Mouse (Mus musculus): ENCODE data around the gene Olfr1311. TPM values are rescaled to one million over a fixed set of nuclear protein-coding genes. Genes with fewer than 3 reads are reported as not detected.
"Not testable (repeated sequence)": the region's sequence is repeated elsewhere in the genome, so short reads cannot be mapped to it uniquely, and the experiment has no call there.

Gene Olfr1311
- not detected in 2 replicates for polyA plus RNA-seq (2015; fragmentation: Nextera tagmentation; extraction: Ambion mirVana)

GRCm38 (mm10) chr2:112024312-112024711 lies at the start of gene Olfr1311:
TSS of gene Olfr1311 (minus strand) at chr2:112024412.
- Histone ChIP-seq H3K9me3 (ENCODE audit: low read length) (no peaks in the 10 kb centered on the region), H3K27ac (ENCODE audit: low read depth) (no peak within 1 kb of the TSS), H3K4me2 (ENCODE audit: low read depth, low read length) (no peak within 1 kb of the TSS), H3K27me3 (ENCODE audit: insufficient read depth, low read length) (no peaks in the 10 kb centered on the region), H3K36me3 (replicated peaks; ENCODE audit: insufficient read depth, low read length) (no peaks in the 10 kb centered on the region), H3K4me3 (ENCODE audit: low read depth, low read length) (no peak within 1 kb of the TSS), H3K4me1 (ENCODE audit: insufficient read depth) (no peaks in the 10 kb centered on the region), H3K9ac (replicated peaks) (no peak within 1 kb of the TSS)
- no peak for DNase-seq
- WGBS (ENCODE audit: insufficient replicate concordance), result 74% methylated on average over 2 of the region's 2 CpGs
- TF ChIP-seq CTCF (IDR thresholded peaks at IDR 0.05; ENCODE audit: low read depth) (no peak), EP300 (IDR thresholded peaks at IDR 0.05; ENCODE audit: low read depth) (no peak)
- no peak for ATAC-seq

- no peaks in the 10 kb centered on the region for H3K4me1 ChIP-seq (ENCODE audit: insufficient read depth)
- no peaks in the 10 kb centered on the region for H3K9me3 ChIP-seq (ENCODE audit: low read length)
- no peaks in the 10 kb centered on the region for H3K27me3 ChIP-seq (ENCODE audit: insufficient read depth, low read length)
- H3K4me3 ChIP-seq (ENCODE audit: low read depth, low read length), result no peak within 1 kb of the TSS
- no peak for DNase-seq
- WGBS (ENCODE audit: insufficient replicate concordance), result 16% methylated on average over 1 of the region's 1 CpGs
- ATAC-seq, result no peak
- H3K9ac ChIP-seq (replicated peaks), result no peak within 1 kb of the TSS
- H3K4me2 ChIP-seq (ENCODE audit: low read depth, low read length), result no peak within 1 kb of the TSS
- no peak for TF ChIP-seq CTCF (IDR thresholded peaks at IDR 0.05; ENCODE audit: low read depth)
- no peak within 1 kb of the TSS for H3K27ac ChIP-seq (ENCODE audit: low read depth)
- no peaks in the 10 kb centered on the region for H3K36me3 ChIP-seq (replicated peaks; ENCODE audit: insufficient read depth, low read length)
These were observed 25.9 kb upstream of the Olfr1311 start, which contains the start of gene Olfr1312 for GRCm38 (mm10) chr2:112050138-112050537. TSS of gene Olfr1312 (minus strand) at chr2:112050238.

- not testable (repeated sequence) for H3K4me2 ChIP-seq (ENCODE audit: low read depth, low read length); H3K9ac ChIP-seq (replicated peaks); DNase-seq; H3K27me3 ChIP-seq (ENCODE audit: insufficient read depth, low read length); H3K9me3 ChIP-seq (ENCODE audit: low read length); ATAC-seq; H3K4me1 ChIP-seq (ENCODE audit: insufficient read depth); H3K4me3 ChIP-seq (ENCODE audit: low read depth, low read length); H3K27ac ChIP-seq (ENCODE audit: low read depth); H3K36me3 ChIP-seq (replicated peaks; ENCODE audit: insufficient read depth, low read length)
- 45% methylated on average over 6 of the region's 6 CpGs for WGBS (ENCODE audit: insufficient replicate concordance)
These were observed 2.8 kb upstream of the Olfr1311 start for GRCm38 (mm10) chr2:112026971-112027370.

DNA sequence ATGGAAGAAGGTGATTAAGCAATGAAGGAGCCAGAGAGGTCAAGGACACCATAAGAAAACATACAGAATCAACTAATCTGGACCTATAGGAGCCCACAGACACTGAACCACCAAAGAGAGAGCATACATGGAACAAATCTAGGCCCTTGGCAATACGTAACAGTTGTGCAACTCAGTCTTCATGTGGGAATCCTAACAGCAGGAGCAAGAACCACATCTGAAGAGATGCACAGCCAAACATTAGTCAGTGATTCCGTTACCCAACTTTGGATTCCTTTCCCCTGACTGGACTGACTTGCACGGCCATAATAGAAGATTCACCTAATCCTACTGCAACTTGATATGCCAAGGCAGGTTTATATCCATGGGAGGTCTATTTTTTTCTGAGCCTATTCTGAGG lies 9.3 kb downstream of the Olfr1311 start:
- Histone ChIP-seq H3K4me3 (ENCODE audit: low read depth, low read length) (no peak overlapping the region), H3K27ac (ENCODE audit: low read depth) (no peak overlapping the region), H3K27me3 (ENCODE audit: insufficient read depth, low read length) (no peaks in the 10 kb centered on the region), H3K9me3 (ENCODE audit: low read length) (no peaks in the 10 kb centered on the region), H3K9ac (replicated peaks) (no peak overlapping the region), H3K36me3 (replicated peaks; ENCODE audit: insufficient read depth, low read length) (no peaks in the 10 kb centered on the region), H3K4me2 (ENCODE audit: low read depth, low read length) (no peak overlapping the region), H3K4me1 (ENCODE audit: insufficient read depth) (no peaks in the 10 kb centered on the region)
- DNase-seq (no peak), ATAC-seq (no peak)
- TF ChIP-seq CTCF (IDR thresholded peaks at IDR 0.05; ENCODE audit: low read depth), result no peak
- no peak for TF ChIP-seq EP300 (IDR thresholded peaks at IDR 0.05; ENCODE audit: low read depth)
- 64% methylated on average over 3 of the region's 3 CpGs for WGBS (ENCODE audit: insufficient replicate concordance)

DNA sequence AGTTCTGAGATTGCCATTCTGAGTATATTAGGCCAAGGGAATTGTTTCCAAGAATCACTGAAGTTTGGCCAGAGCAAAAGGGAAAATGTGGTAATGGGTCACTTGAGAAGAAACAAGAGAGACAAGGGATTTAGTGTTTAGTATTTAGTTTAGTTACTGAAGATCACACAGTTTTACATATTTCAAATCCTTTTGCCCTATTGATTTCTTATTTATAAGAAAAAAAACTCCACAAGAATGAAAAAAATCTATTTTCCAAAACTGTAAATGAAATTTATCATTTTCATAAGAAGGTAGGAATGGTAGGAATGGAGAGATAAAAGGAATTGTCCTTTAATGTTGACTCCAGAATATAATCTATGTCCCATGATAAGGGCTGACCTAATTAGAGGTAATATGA lies 11.6 kb downstream of the Olfr1311 start, which contains the start of gene Olfr1310:
TSS of gene Olfr1310 (minus strand) at position 101 of the 400 bp plus-strand sequence.
- TF ChIP-seq EP300 (IDR thresholded peaks at IDR 0.05; ENCODE audit: low read depth) (no peak), CTCF (IDR thresholded peaks at IDR 0.05; ENCODE audit: low read depth) (no peak)
- ATAC-seq (no peak), DNase-seq (no peak)
- H3K9me3 ChIP-seq (ENCODE audit: low read length), result no peaks in the 10 kb centered on the region
- no peak within 1 kb of the TSS for H3K27ac ChIP-seq (ENCODE audit: low read depth)
- H3K9ac ChIP-seq (replicated peaks), result no peak within 1 kb of the TSS
- no peaks in the 10 kb centered on the region for H3K4me1 ChIP-seq (ENCODE audit: insufficient read depth)
- H3K27me3 ChIP-seq (ENCODE audit: insufficient read depth, low read length), result no peaks in the 10 kb centered on the region
- H3K4me2 ChIP-seq (ENCODE audit: low read depth, low read length), result no peak within 1 kb of the TSS
- H3K36me3 ChIP-seq (replicated peaks; ENCODE audit: insufficient read depth, low read length), result no peaks in the 10 kb centered on the region
- H3K4me3 ChIP-seq (ENCODE audit: low read depth, low read length), result no peak within 1 kb of the TSS

DNA sequence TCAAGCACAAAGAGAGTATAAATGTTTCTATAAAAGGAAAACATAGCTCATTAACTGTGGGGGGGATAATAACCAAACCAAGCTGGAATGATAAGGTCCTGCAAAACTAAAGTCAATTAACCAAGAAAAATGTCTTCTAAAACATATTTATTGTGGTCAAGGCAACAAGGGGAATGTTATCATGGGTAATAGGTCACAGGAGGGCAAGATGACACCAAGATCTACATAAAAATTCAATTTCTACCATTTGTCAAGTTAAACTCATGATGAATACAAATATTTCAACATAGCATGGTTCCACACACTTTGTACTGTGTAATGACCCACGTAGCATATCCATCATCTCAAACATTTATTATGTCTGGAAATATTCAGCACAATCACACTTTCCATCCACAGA lies 34.0 kb downstream of the Olfr1311 start, which contains the start of gene Olfr1309:
TSS of gene Olfr1309 (minus strand) at position 101 of the 400 bp plus-strand sequence.
- 44% methylated on average over 1 of the region's 1 CpGs for WGBS (ENCODE audit: insufficient replicate concordance)

More for the DNA sequence above, 34.0 kb downstream of the Olfr1311 start, which contains the start of gene Olfr1309:
- Histone ChIP-seq H3K4me2 (ENCODE audit: low read depth, low read length) (no peak within 1 kb of the TSS), H3K9ac (replicated peaks) (no peak within 1 kb of the TSS), H3K36me3 (replicated peaks; ENCODE audit: insufficient read depth, low read length) (no peaks in the 10 kb centered on the region), H3K9me3 (ENCODE audit: low read length) (peaks cover 3% of the 10 kb centered on the region; the same call in 1 of the 2 replicates), H3K27ac (ENCODE audit: low read depth) (no peak within 1 kb of the TSS), H3K4me1 (ENCODE audit: insufficient read depth) (no peaks in the 10 kb centered on the region), H3K27me3 (ENCODE audit: insufficient read depth, low read length) (no peaks in the 10 kb centered on the region), H3K4me3 (ENCODE audit: low read depth, low read length) (no peak within 1 kb of the TSS)
- DNase-seq, result no peak
- no peak for ATAC-seq
- TF ChIP-seq CTCF (IDR thresholded peaks at IDR 0.05; ENCODE audit: low read depth) (no peak), EP300 (IDR thresholded peaks at IDR 0.05; ENCODE audit: low read depth) (no peak)

Other genes starting within 250 kb of the Olfr1311 start
- not detected in 2 replicates for gene Olfr1302, start 247.0 kb downstream of the Olfr1311 start, polyA plus RNA-seq (2015; fragmentation: Nextera tagmentation; extraction: Ambion mirVana)
- gene Olfr1303, start 204.1 kb downstream of the Olfr1311 start, polyA plus RNA-seq (2015; fragmentation: Nextera tagmentation; extraction: Ambion mirVana), result not detected in 2 replicates
- gene Olfr1305, start 147.3 kb downstream of the Olfr1311 start, polyA plus RNA-seq (2015; fragmentation: Nextera tagmentation; extraction: Ambion mirVana), result not detected in 2 replicates
- gene Olfr1306, start 108.1 kb downstream of the Olfr1311 start, polyA plus RNA-seq (2015; fragmentation: Nextera tagmentation; extraction: Ambion mirVana), result not detected in 2 replicates
- not detected in 2 replicates for gene Olfr1307, start 75.0 kb downstream of the Olfr1311 start, polyA plus RNA-seq (2015; fragmentation: Nextera tagmentation; extraction: Ambion mirVana)
- gene Olfr1308, start 59.5 kb downstream of the Olfr1311 start, polyA plus RNA-seq (2015; fragmentation: Nextera tagmentation; extraction: Ambion mirVana), result not detected in 2 replicates
- gene Olfr1309, start 34.1 kb downstream of the Olfr1311 start, polyA plus RNA-seq (2015; fragmentation: Nextera tagmentation; extraction: Ambion mirVana), result not detected in 2 replicates
- gene Olfr1310, start 11.7 kb downstream of the Olfr1311 start, polyA plus RNA-seq (2015; fragmentation: Nextera tagmentation; extraction: Ambion mirVana), result not detected in 2 replicates
- gene Olfr1312, start 25.8 kb upstream of the Olfr1311 start, polyA plus RNA-seq (2015; fragmentation: Nextera tagmentation; extraction: Ambion mirVana), result not detected in 2 replicates
- gene Olfr1313, start 53.4 kb upstream of the Olfr1311 start, polyA plus RNA-seq (2015; fragmentation: Nextera tagmentation; extraction: Ambion mirVana), result not detected in 2 replicates
- gene Olfr1314, start 72.4 kb upstream of the Olfr1311 start, polyA plus RNA-seq (2015; fragmentation: Nextera tagmentation; extraction: Ambion mirVana), result not detected in 2 replicates
- gene Olfr1315-ps1, start 91.0 kb upstream of the Olfr1311 start, polyA plus RNA-seq (2015; fragmentation: Nextera tagmentation; extraction: Ambion mirVana), result not detected in 2 replicates
- not detected in 2 replicates for gene Olfr1316, start 110.6 kb upstream of the Olfr1311 start, polyA plus RNA-seq (2015; fragmentation: Nextera tagmentation; extraction: Ambion mirVana)
- not detected in 2 replicates for gene Olfr1317, start 115.9 kb upstream of the Olfr1311 start, polyA plus RNA-seq (2015; fragmentation: Nextera tagmentation; extraction: Ambion mirVana)
- gene Olfr1318, start 129.8 kb upstream of the Olfr1311 start, polyA plus RNA-seq (2015; fragmentation: Nextera tagmentation; extraction: Ambion mirVana), result not detected in 2 replicates
- gene Lpcat4, start 215.1 kb upstream of the Olfr1311 start, polyA plus RNA-seq (2015; fragmentation: Nextera tagmentation; extraction: Ambion mirVana), result 1.6 and 1.7 TPM in 2 replicates
- 0.02 TPM in 1 of 2 replicates, not detected in the other for gene Nutm1, start 234.9 kb upstream of the Olfr1311 start, polyA plus RNA-seq (2015; fragmentation: Nextera tagmentation; extraction: Ambion mirVana)
- gene Nop10, start 237.5 kb upstream of the Olfr1311 start, polyA plus RNA-seq (2015; fragmentation: Nextera tagmentation; extraction: Ambion mirVana), result 129 TPM in 2 replicates
- gene Slc12a6, start 241.4 kb upstream of the Olfr1311 start, polyA plus RNA-seq (2015; fragmentation: Nextera tagmentation; extraction: Ambion mirVana), result 3.7 and 4.1 TPM in 2 replicates
- gene Gm21985, start 241.9 kb upstream of the Olfr1311 start, polyA plus RNA-seq (2015; fragmentation: Nextera tagmentation; extraction: Ambion mirVana), result not detected in 2 replicates

All from liver, postnatal 0 days (tissue).